Mouse (Mus musculus) right cerebral cortex, postnatal 36 days (tissue): ENCODE results near the gene Grm5.

Experiments used
- DNase-seq, 2 experiments: peaks; one replicate each; pipeline ENCODE4 v3.0.0; 2022; ENCODE audit warnings: low spot score in 2 of 2, mixed read lengths in 1 of 2

The Grm5 gene

DNA sequence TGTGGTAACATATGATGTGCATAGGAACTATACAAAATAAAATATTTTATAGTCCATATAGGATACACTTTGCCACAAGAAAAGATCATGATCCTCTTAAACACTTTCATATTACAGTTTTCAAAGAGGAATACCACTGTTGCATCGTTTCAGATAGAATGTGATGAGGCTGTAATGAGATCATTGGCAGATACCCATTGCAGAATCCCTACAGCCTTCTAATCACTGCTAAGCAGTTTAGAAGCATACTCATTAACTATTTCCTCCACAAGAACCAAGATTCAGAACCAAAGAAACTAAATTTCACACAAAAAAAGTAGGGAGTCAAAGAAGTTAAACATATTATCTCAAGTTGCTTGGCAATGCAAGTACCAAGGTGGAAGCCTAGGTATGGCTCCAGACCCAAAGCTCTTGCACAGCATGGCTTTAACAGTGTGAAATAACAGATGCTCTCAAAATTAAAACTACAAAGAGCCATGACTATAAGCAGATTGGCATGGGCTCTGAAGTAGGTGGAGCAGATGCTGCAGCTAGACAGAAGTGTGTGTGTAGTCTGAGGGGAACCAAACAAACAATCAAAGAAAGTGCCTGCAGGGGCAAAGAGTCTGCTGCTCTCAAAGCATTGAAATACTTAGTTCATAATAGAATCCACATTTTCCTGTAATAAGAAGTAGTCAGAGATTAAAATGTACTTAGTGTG is 575.7 kb downstream of the Grm5 start:
- DNase-seq, result no peak

GRCm38 (mm10) chr7:88161586-88161985 is 577.6 kb downstream of the Grm5 start:
- no peak for DNase-seq
